Mouse (Mus musculus) embryonic stem cell, embryonic (primary cell): ENCODE results near the gene Ccdc33.

Experiments
- CTCF ChIA-PET, 4 experiments: fragments of 300-600 bp in 2 of 4; fragments of 350-600 bp in 2 of 4; sonication (Branson Sonifier 250); formaldehyde crosslinking; loops; one replicate each; lab custom pipeline; 2022; ENCODE audit warnings: inconsistent platforms in 2 of 4; lab: Charles Lee
- POLR2A ChIA-PET, 4 experiments: fragments of 300-600 bp in 2 of 4; fragments of 350-600 bp in 2 of 4; sonication (Branson Sonifier 250); formaldehyde crosslinking; loops; one replicate each; lab custom pipeline; 2022; ENCODE audit warnings: antibody characterized with exemption in 4 of 4, inconsistent platforms in 1 of 4; lab: Charles Lee

Ccdc33 gene

DNA sequence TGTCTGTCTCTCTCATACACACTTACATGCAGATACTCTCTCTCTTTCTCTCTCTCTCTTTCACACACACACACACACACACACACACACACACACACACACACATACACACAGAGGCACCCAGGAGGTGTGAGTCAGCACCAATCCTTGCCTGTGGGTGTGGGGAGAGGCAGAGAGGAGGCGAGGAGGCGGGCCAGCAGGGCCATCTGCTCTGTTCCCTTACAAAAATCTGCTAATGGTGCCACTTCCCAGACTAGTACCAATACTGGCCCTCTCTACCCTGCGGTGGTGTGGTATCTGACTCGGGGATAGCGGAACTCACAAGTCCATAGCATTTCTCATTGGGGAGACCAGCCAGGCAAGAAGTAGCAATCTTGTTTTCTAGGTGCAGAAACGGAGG is 7.2 kb downstream of the Ccdc33 start:
- POLR2A ChIA-PET: interaction anchor here in 1 of 4 experiments (1.1 kb wide), 1 partner anchor 8 kb away, joined by 3 read pairs; no protein-coding TSS in a partner anchor
- CTCF ChIA-PET: no interaction called here

DNA sequence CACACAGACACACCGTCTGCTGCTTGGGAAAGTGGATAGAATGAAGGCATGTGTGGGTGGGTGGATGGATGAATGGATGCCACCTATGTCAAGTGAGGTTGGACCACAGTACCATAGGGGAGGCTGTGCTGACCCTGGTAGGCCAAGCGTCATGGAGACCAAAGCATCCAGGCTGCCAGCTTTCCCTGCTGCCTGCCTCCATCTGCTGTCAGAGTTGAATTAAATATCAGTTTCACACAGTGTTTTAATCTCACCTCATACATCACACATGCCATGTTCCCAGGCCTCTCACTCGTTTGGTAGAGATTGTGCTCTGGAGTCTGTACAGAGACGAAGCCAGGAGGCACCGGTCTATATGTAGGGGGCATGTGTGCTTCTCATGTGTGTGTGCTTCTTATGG is 7.8 kb downstream of the Ccdc33 start:
- CTCF ChIA-PET: no interaction called here

DNA sequence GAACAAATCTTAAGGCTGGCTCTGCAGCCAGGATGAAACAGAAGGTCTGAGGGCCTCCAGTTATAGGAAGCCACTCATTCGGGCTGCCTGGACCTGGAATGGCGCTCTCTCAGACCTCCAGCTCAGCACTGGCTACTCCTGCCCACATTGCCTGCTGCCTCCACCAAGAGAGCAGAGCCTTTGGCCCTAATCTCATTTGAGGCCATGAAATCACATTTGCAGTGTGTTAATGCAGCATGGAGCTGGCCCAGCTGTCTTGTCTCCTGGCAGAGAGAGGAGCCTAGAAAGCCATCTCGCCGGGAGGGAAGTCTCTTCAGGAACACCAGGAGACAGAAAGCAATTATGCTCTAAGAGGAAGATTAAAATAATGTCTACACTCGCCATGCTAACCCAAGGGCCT is 11.1 kb downstream of the Ccdc33 start:
- POLR2A ChIA-PET: interaction anchor here in 1 of 4 experiments (0.6 kb wide), 1 partner anchor 130 kb away, joined by 5 read pairs; no protein-coding TSS in a partner anchor
- CTCF ChIA-PET: interaction anchor here in 1 of 4 experiments (0.6 kb wide), 1 partner anchor 1420 kb away, joined by 3 read pairs; no protein-coding TSS in a partner anchor

More for the DNA sequence above, 7.8 kb downstream of the Ccdc33 start:
- POLR2A ChIA-PET: interaction anchor here in 1 of 4 experiments (1.0 kb wide), 1 partner anchor 8 kb away, joined by 3 read pairs; no protein-coding TSS in a partner anchor

DNA sequence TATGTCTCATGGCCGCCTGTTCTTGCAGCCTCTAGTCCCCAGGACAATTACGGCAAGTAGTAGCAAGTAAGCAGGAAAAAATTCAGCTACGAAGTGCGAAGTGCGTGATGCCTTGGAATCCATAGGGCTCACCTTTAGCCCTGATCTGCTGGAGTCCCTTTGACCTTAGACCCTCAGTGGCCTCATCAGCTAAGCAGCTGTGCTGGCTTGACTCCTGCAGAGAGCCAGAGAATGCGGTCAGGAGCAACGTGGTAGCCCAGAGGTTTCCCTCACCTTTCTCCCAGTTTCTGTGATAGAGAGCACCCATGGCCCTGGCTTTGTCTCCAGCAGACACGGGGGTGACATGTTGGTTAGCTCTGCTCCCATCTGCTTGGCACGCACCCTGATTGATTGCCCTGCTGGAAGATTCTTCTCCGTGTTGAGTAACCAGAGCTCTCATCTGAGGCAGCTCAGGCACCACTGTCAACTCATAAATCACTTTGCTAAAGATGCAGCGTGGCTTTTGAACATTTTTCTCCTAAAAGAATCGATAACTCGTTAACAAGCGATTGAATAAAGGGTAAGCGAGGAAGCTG is 12.9 kb downstream of the Ccdc33 start:
- POLR2A ChIA-PET: interaction anchor here in 1 of 4 experiments (1.1 to 1.4 kb wide), 4 partner anchors 8 to 24 kb away, joined by 3 to 4 read pairs (median 4); no protein-coding TSS in a partner anchor
- CTCF ChIA-PET: no interaction called here

DNA sequence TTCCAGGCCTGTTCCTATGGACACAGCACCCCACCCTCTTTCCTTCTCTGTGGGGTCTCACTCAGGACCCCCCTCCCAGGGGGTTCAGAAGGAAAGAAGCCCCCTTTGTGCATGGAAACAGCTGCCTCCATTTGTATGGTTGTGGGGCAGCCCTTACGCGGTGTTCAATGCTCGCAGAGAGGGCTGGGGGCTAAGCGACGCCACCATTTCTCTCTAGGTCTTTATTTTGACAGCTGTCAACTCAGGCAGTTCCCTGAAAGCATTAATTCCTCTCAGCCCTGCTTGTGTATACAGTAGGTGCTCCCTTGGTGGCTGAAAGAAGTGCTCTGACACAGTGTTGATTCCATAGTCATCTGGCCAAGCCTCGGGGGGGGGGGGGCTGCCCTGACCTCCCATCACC is 15.0 kb downstream of the Ccdc33 start:
- CTCF ChIA-PET: interaction anchor here in 2 of 4 experiments (0.6 kb wide), 2 partner anchors 31 to 202 kb away, joined by 4 to 5 read pairs; no protein-coding TSS in a partner anchor
- POLR2A ChIA-PET: interaction anchor here in 1 of 4 experiments (0.8 kb wide), 1 partner anchor 8 kb away, joined by 3 read pairs; no protein-coding TSS in a partner anchor

DNA sequence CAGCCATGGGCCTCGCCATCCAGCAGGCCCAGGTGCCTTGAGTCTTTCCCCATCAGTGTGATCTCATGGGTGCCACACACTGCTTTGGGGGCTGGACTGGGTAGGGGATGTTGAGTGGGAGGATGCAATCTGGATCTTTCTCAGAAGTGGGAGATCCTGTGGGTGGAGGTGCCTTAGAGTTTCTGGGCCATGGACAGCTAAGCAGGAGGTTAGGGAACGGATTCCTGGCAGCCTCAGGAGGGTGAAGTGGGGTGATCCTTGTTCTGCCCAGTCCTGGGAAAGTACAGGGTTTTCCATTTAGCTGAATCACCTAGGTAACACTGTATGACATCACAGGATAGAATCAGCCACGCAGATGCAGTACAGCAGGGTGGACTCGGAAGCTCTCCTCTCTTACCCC is 16.6 kb downstream of the Ccdc33 start:
- ChIA-PET CTCF (no interaction called here), POLR2A (interaction anchor here in 1 of 4 experiments (0.5 to 0.9 kb wide), 2 partner anchors 8 to 10 kb away, joined by 3 read pairs; no protein-coding TSS in a partner anchor)

DNA sequence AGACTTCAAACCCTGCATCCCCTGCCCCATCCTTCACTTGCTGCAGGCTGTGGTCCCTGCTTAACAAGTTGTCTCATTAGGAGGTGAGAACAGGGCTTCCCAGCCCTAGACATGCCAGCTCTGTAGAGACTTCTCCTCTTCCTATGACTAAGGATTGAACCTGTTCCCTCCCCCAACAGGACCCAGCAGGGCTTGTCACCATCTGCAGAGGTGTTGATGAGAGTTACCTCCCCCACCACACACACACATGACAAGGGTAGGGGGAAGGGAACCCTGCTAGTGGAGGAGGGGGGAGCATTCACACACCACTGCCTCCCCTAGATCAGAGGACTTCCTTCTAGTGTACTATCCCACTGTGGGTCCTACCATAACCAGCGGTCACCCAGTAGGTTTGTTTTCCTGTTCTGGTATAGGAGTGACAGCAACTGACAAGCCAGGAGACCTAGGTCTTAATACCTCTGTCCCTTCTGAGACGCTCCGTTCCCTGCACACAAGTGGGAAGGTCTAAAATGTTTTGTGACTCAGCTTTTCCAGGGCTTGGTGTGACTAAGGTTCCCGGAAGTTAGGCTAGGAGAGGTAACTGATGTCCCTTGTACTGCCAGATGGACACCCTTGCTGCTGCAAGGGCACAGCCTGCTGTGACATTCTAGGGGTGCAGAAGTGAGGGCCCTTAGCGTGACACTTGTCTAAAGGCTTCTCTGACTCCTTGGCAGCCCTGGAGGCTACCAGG is 18.6 kb downstream of the Ccdc33 start:
- CTCF ChIA-PET: interaction anchor here in 1 of 4 experiments (1.1 kb wide), 1 partner anchor 49 kb away, joined by 3 read pairs; no protein-coding TSS in a partner anchor
- POLR2A ChIA-PET: interaction anchor here in 3 of 4 experiments (0.6 to 1.4 kb wide), 3 partner anchors 47 to 562 kb away, joined by 3 read pairs; no protein-coding TSS in a partner anchor

DNA sequence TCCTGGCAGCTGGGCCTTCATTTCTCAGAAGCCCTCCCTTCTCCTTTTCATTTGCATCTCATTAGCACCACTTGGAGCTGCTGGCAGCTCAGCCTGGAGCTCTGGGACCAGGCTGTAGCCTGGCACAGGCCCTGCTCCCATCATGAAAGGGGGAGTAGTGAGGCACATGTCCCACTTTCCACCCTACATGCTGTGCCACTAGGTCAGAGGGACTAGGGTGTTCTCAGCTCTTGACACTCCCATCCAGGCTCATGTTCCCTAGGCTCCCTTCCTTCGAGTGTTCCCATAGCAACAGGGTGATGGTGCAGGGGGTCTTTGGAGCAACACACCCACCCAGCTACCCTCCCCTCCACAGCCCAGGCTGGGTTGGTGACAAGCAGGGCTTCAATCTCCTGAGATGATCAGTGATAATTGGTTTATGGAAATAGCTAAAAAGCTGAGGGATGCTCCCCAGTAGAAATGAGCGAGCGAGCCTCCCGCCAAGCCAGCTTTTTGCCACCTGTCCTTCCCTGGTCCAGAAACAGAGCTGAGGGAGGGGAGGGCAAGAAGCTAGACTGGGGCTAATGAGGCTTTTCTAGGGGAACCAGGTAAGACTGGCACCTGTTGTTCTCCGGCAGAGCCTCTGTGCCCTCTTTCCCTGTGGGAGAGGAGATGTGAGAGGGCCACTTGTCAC is 21.9 kb downstream of the Ccdc33 start:
- ChIA-PET POLR2A (interaction anchor here in 2 of 4 experiments (1.1 to 2.6 kb wide), 5 partner anchors 10 to 85 kb away, joined by 3 to 6 read pairs (median 5); no protein-coding TSS in a partner anchor), CTCF (interaction anchor here in 2 of 4 experiments (0.9 to 1.2 kb wide), 3 partner anchors 58 to 107 kb away, joined by 3 read pairs; partner anchors contain the start of genes Islr (in 1 of the 2) and Islr2 (in 1 of the 2))

DNA sequence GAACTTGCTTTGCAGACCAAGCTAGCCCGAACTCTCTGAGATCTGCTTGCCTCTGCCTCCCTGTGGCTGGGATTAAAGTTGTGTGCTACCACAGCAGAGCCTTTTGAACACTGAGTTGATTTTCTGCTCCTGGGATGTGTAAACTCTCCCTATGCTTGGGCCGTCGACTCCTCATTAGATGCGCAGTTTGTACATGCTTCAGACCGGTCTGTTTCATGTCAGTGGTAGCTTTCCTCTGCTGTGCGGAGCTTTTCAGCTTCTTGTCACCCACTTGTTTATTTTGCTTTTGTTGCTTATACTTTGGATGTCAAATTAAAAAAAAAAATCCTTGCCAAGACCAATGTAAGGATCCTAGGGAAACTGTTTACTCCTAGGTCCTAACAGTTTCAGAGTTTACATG is 22.6 kb downstream of the Ccdc33 start:
- POLR2A ChIA-PET: interaction anchor here in 3 of 4 experiments (0.6 to 2.6 kb wide), 7 partner anchors 8 to 115 kb away, joined by 3 to 6 read pairs (median 3); no protein-coding TSS in a partner anchor
- CTCF ChIA-PET: interaction anchor here (0.6 to 1.2 kb wide), 5 partner anchors 9 to 108 kb away, joined by 3 to 4 read pairs (median 3); partner anchors contain the start of genes Islr (in 1 of the 4) and Islr2 (in 1 of the 4)

DNA sequence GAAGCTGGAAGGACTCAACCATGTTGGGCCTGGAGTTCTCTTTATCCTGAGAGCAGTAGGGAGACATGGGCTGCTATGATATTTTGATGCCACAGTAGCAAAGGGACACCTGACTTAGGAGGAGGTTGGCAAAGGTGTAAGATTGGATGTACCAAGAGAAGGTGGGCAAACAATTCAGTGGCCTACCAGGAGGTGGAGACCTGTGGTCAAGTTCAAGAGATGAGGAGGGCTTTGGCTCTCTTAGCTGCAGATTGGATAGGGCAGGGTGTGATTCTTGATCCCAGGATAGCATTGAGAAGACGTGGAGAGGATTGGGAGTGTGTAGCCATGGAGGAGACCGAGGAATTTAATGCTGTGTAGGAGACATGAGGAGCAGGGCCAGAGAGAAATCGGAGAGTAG is 24.8 kb downstream of the Ccdc33 start:
- ChIA-PET POLR2A (interaction anchor here in 1 of 4 experiments (0.8 kb wide), 1 partner anchor 145 kb away, joined by 4 read pairs; no protein-coding TSS in a partner anchor), CTCF (interaction anchor here in 1 of 4 experiments (2.5 kb wide), 1 partner anchor 110 kb away, joined by 7 read pairs; the partner anchor contains the start of genes Islr and Islr2)

DNA sequence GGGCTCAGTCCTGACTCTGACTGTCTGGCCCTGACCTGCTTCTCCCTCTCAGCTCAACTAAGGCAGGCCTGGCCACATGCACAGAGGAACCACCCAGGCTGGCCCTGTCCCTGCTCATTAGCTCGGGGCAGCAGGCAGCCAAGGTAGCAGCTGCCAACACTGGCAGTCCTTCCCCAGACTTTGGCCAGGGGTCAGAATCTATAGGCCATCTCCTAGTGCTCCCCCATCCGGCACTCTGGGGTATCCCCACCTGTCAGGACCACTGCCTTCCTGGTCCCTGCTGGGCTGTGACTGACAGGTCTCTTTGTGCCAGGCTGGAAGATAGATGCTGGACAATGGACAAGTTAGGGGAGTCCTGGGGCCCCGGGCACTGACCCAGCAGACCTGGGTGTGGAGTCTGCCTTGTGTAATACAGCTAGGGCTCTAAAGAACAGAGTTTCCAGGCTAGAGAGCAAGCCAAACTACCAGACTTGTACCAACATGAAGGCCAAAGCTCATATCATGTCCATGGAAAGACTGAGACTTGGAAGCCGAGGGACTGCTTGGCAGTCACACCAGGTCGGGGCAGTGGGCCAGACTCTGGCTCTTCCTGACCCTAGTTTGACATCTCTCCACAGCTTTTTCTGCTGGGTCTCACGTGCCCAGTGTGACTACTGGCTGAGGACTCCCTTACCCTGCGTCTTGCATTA is 25.9 kb downstream of the Ccdc33 start:
- POLR2A ChIA-PET: interaction anchor here in 1 of 4 experiments (0.6 to 1.2 kb wide), 2 partner anchors 10 to 117 kb away, joined by 3 read pairs; no protein-coding TSS in a partner anchor
- CTCF ChIA-PET: interaction anchor here in 1 of 4 experiments (2.5 kb wide), 1 partner anchor 111 kb away, joined by 7 read pairs; the partner anchor contains the start of genes Islr and Islr2

DNA sequence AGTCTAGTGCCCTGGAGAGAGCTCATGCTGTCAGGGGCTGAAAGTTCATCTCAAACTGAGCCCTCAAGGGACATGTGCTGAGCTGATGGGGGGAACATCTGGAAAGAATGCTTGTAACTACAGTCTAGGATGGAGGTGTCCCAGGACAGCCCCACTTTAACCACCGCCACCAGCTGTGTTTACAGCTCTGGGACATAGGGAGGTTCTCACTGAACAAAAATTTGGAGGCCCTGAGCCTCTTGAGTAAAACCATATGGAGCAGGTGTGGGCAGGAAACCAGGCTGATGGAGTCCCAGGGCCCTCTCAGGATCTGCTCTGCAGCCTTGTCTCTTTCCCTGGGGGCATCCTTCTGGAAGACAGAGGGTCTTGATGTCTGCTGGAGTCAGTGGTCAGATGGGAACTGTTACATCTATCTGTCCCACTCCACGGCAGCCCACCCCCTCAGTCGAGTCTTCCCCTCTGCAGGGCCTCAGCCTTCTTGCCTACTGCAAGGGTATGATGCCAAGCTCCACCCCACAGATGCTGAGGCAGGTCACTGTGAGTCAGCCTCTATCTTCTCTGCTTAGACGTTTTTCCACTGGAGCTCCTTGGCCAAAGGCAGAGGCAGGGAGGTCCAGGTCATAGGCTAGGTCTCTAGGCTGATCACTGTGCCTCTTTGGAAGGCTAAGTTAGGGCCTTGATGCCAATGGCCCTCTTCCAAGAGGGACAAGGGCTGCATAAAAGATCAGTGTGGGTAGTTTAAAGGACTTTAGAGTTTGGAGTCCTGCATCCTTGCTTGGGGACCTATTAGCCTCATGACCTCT is 26.8 kb downstream of the Ccdc33 start:
- CTCF ChIA-PET: no interaction called here
- POLR2A ChIA-PET: interaction anchor here in 1 of 4 experiments (0.6 to 1.2 kb wide), 2 partner anchors 9 to 118 kb away, joined by 3 read pairs; no protein-coding TSS in a partner anchor

DNA sequence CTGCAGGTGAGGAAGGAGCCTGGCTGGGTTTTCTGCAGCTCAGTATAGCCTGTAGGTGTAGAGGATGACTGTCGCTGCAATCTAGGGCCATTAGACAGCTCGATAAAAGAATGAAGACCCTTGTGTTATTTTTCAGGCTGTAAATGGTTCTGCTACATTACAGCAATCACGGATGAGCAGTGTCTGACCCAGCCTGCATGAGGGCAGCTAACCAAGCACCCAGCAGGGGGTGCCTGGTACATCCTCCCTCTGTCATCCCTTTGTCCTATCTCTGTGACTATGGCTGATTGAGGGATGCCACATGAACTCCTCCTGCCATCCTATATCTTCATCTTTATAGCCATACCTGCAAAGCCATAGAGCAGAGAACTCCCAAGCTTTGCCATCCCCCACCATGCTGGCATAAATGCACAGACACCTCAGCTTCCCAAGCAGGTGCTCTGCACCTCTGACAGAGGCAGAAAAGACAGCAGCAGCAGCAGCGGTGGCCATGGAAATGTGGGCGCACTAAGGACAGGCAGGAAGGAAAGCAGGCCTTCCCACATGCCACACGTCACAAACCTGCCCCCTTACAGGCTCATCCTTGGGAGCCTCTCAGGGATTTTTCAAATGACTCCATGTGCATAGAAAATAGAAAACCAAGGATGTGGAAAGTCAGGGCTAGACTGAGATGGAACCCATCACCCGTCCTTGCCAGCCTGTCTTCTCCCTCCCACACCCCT is 31.2 kb downstream of the Ccdc33 start:
- CTCF ChIA-PET: interaction anchor here in 3 of 4 experiments (0.6 to 1.5 kb wide), 6 partner anchors 8 to 129 kb away, joined by 3 to 5 read pairs (median 4); no protein-coding TSS in a partner anchor
- POLR2A ChIA-PET: interaction anchor here in 2 of 4 experiments (0.6 to 1.8 kb wide), 4 partner anchors 8 to 78 kb away, joined by 3 to 6 read pairs (median 4); no protein-coding TSS in a partner anchor

DNA sequence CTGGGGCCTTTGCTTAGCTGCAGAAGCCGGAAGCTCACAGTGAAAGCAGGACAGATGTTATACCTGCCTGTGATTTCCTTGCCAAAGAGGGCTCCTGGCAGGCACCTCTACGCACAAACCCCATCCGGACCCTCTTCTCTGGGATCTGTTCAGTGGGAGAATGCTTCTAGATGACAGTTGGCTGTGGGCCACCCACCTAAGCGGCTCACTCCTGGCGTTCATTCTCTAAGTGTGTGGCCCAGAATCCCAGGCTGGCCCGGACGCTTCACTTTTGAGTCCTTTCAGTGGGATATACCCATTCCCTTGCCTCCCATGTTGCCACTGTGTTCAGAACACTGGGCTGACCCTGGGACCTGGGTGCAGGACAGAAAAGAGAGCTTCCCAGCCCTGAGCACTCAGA is 31.8 kb downstream of the Ccdc33 start:
- ChIA-PET CTCF (interaction anchor here in 3 of 4 experiments (0.6 to 1.5 kb wide), 6 partner anchors 9 to 341 kb away, joined by 3 to 6 read pairs (median 4); partner anchors contain the start of genes Islr (in 2 of the 3) and Islr2 (in 2 of the 3)), POLR2A (interaction anchor here in 3 of 4 experiments (0.6 to 1.8 kb wide), 5 partner anchors 10 to 78 kb away, joined by 3 to 6 read pairs (median 5); no protein-coding TSS in a partner anchor)

DNA sequence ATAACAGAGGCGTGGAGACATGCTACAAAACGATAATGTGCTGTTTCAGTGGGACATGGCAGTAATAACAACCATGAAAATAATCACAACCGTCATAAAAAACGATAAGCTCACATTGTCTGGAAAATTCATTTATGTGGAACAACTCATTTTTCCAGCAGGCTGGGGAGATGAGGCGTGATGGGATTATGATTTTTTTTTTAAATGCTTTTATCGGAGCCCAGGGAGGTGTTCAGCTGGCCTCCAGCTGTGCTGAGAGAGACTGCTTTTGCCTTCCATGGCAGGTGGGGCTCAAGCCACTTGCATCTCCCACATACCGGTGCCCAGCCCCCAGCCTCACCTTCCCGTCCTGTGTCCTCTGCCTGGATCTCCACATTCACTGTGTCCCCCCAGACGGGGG is 32.4 kb downstream of the Ccdc33 start:
- ChIA-PET POLR2A (interaction anchor here in 3 of 4 experiments (0.6 to 2.1 kb wide), 7 partner anchors 9 to 118 kb away, joined by 3 to 6 read pairs (median 5); partner anchors contain the start of genes Islr (in 1 of the 3) and Islr2 (in 1 of the 3)), CTCF (interaction anchor here in 3 of 4 experiments (0.6 to 1.5 kb wide), 6 partner anchors 48 to 341 kb away, joined by 3 to 10 read pairs (median 4); partner anchors contain the start of genes Islr (in 2 of the 3) and Islr2 (in 2 of the 3))
